Mouse (Mus musculus): ENCODE measurements at regions not wholly inside any gene's neighbourhood (a gene's known extent, or its start where the extent isn't known, plus 50 kb on each side); places are given as distances from the start of the nearest gene placed in this dataset.
A peak's percentile ranks its signal among the peaks of the same experiment; 100 is the strongest.

GRCm38 (mm10) chr3:104343096-104343495 lies 122.9 kb upstream of the Magi3 start:
- no peak for ATAC-seq (replicated peaks in 1 of 2; ENCODE audit: insufficient read depth in 1 of 2, low FRiP score in 2 of 2, low TSS enrichment in 1 of 2, low read depth in 1 of 2, poor library complexity in 2 of 2, severe bottlenecking in 2 of 2)

- no peak for ATAC-seq (replicated peaks in 1 of 2; ENCODE audit: insufficient read depth in 1 of 2, low FRiP score in 2 of 2, low TSS enrichment in 1 of 2, low read depth in 1 of 2, poor library complexity in 2 of 2, severe bottlenecking in 2 of 2)
Observed at GRCm38 (mm10) chr3:104342220-104342619, 122.0 kb upstream of the Magi3 start.

GRCm38 (mm10) chr3:104340331-104340730 lies 120.2 kb upstream of the Magi3 start:
- peak; percentile 76 to 89; a peak in 3 of 4 replicates for ATAC-seq (replicated peaks in 1 of 2; ENCODE audit: insufficient read depth in 1 of 2, low FRiP score in 2 of 2, low TSS enrichment in 1 of 2, low read depth in 1 of 2, poor library complexity in 2 of 2, severe bottlenecking in 2 of 2)

GRCm38 (mm10) chr3:104336867-104337266 lies 116.7 kb upstream of the Magi3 start:
- no peak for ATAC-seq (replicated peaks in 1 of 2; ENCODE audit: insufficient read depth in 1 of 2, low FRiP score in 2 of 2, low TSS enrichment in 1 of 2, low read depth in 1 of 2, poor library complexity in 2 of 2, severe bottlenecking in 2 of 2)

- ATAC-seq (replicated peaks in 1 of 2; ENCODE audit: insufficient read depth in 1 of 2, low FRiP score in 2 of 2, low TSS enrichment in 1 of 2, low read depth in 1 of 2, poor library complexity in 2 of 2, severe bottlenecking in 2 of 2) = no peak
Observed at GRCm38 (mm10) chr3:104336308-104336707, 116.1 kb upstream of the Magi3 start.

GRCm38 (mm10) chr3:104334760-104335159 lies 114.6 kb upstream of the Magi3 start:
- ATAC-seq (replicated peaks in 1 of 2; ENCODE audit: insufficient read depth in 1 of 2, low FRiP score in 2 of 2, low TSS enrichment in 1 of 2, low read depth in 1 of 2, poor library complexity in 2 of 2, severe bottlenecking in 2 of 2) = no peak

- peak; percentile 24 to 58; a peak in 2 of 4 replicates for ATAC-seq (replicated peaks in 1 of 2; ENCODE audit: insufficient read depth in 1 of 2, low FRiP score in 2 of 2, low TSS enrichment in 1 of 2, low read depth in 1 of 2, poor library complexity in 2 of 2, severe bottlenecking in 2 of 2)
Observed at GRCm38 (mm10) chr3:104333345-104333744, 113.2 kb upstream of the Magi3 start.

GRCm38 (mm10) chr3:104330646-104331045 lies 110.5 kb upstream of the Magi3 start:
- no peak for ATAC-seq (replicated peaks in 1 of 2; ENCODE audit: insufficient read depth in 1 of 2, low FRiP score in 2 of 2, low TSS enrichment in 1 of 2, low read depth in 1 of 2, poor library complexity in 2 of 2, severe bottlenecking in 2 of 2)

- no peak for ATAC-seq (replicated peaks in 1 of 2; ENCODE audit: insufficient read depth in 1 of 2, low FRiP score in 2 of 2, low TSS enrichment in 1 of 2, low read depth in 1 of 2, poor library complexity in 2 of 2, severe bottlenecking in 2 of 2)
Observed at GRCm38 (mm10) chr3:104327829-104328228, 107.7 kb upstream of the Magi3 start.

- ATAC-seq (replicated peaks in 1 of 2; ENCODE audit: insufficient read depth in 1 of 2, low FRiP score in 2 of 2, low TSS enrichment in 1 of 2, low read depth in 1 of 2, poor library complexity in 2 of 2, severe bottlenecking in 2 of 2) = no peak
Observed at GRCm38 (mm10) chr3:104327034-104327729, 107.0 kb upstream of the Magi3 start.

GRCm38 (mm10) chr3:104322591-104322990 lies 102.4 kb upstream of the Magi3 start:
- no peak for ATAC-seq (replicated peaks in 1 of 2; ENCODE audit: insufficient read depth in 1 of 2, low FRiP score in 2 of 2, low TSS enrichment in 1 of 2, low read depth in 1 of 2, poor library complexity in 2 of 2, severe bottlenecking in 2 of 2)

- no peak for ATAC-seq (replicated peaks in 1 of 2; ENCODE audit: insufficient read depth in 1 of 2, low FRiP score in 2 of 2, low TSS enrichment in 1 of 2, low read depth in 1 of 2, poor library complexity in 2 of 2, severe bottlenecking in 2 of 2)
Observed at GRCm38 (mm10) chr3:104320404-104320803, 100.2 kb upstream of the Magi3 start.

- no peak for ATAC-seq (replicated peaks in 1 of 2; ENCODE audit: insufficient read depth in 1 of 2, low FRiP score in 2 of 2, low TSS enrichment in 1 of 2, low read depth in 1 of 2, poor library complexity in 2 of 2, severe bottlenecking in 2 of 2)
Observed at GRCm38 (mm10) chr3:104319377-104319776, 99.2 kb upstream of the Magi3 start.

- ATAC-seq (replicated peaks in 1 of 2; ENCODE audit: insufficient read depth in 1 of 2, low FRiP score in 2 of 2, low TSS enrichment in 1 of 2, low read depth in 1 of 2, poor library complexity in 2 of 2, severe bottlenecking in 2 of 2) = no peak
Observed at GRCm38 (mm10) chr3:104318911-104319310, 98.7 kb upstream of the Magi3 start.

GRCm38 (mm10) chr3:104317528-104317927 lies 97.4 kb upstream of the Magi3 start:
- ATAC-seq (replicated peaks in 1 of 2; ENCODE audit: insufficient read depth in 1 of 2, low FRiP score in 2 of 2, low TSS enrichment in 1 of 2, low read depth in 1 of 2, poor library complexity in 2 of 2, severe bottlenecking in 2 of 2) = no peak

- ATAC-seq (replicated peaks in 1 of 2; ENCODE audit: insufficient read depth in 1 of 2, low FRiP score in 2 of 2, low TSS enrichment in 1 of 2, low read depth in 1 of 2, poor library complexity in 2 of 2, severe bottlenecking in 2 of 2) = no peak
Observed at GRCm38 (mm10) chr3:104313063-104313462, 92.9 kb upstream of the Magi3 start.

GRCm38 (mm10) chr3:104306961-104307360 lies 86.8 kb upstream of the Magi3 start:
- no peak for ATAC-seq (replicated peaks in 1 of 2; ENCODE audit: insufficient read depth in 1 of 2, low FRiP score in 2 of 2, low TSS enrichment in 1 of 2, low read depth in 1 of 2, poor library complexity in 2 of 2, severe bottlenecking in 2 of 2)

GRCm38 (mm10) chr3:104305904-104306563 lies 85.9 kb upstream of the Magi3 start:
- ATAC-seq (replicated peaks in 1 of 2; ENCODE audit: insufficient read depth in 1 of 2, low FRiP score in 2 of 2, low TSS enrichment in 1 of 2, low read depth in 1 of 2, poor library complexity in 2 of 2, severe bottlenecking in 2 of 2) = no peak

GRCm38 (mm10) chr3:104303577-104303976 lies 83.4 kb upstream of the Magi3 start:
- ATAC-seq (replicated peaks in 1 of 2; ENCODE audit: insufficient read depth in 1 of 2, low FRiP score in 2 of 2, low TSS enrichment in 1 of 2, low read depth in 1 of 2, poor library complexity in 2 of 2, severe bottlenecking in 2 of 2) = no peak
